Mouse (Mus musculus): ENCODE measurements around the gene Arid2.
"Not testable (repeated sequence)": the region's sequence is repeated elsewhere in the genome, so short reads cannot be mapped to it uniquely, and the experiment has no call there.

Gene Arid2

DNA sequence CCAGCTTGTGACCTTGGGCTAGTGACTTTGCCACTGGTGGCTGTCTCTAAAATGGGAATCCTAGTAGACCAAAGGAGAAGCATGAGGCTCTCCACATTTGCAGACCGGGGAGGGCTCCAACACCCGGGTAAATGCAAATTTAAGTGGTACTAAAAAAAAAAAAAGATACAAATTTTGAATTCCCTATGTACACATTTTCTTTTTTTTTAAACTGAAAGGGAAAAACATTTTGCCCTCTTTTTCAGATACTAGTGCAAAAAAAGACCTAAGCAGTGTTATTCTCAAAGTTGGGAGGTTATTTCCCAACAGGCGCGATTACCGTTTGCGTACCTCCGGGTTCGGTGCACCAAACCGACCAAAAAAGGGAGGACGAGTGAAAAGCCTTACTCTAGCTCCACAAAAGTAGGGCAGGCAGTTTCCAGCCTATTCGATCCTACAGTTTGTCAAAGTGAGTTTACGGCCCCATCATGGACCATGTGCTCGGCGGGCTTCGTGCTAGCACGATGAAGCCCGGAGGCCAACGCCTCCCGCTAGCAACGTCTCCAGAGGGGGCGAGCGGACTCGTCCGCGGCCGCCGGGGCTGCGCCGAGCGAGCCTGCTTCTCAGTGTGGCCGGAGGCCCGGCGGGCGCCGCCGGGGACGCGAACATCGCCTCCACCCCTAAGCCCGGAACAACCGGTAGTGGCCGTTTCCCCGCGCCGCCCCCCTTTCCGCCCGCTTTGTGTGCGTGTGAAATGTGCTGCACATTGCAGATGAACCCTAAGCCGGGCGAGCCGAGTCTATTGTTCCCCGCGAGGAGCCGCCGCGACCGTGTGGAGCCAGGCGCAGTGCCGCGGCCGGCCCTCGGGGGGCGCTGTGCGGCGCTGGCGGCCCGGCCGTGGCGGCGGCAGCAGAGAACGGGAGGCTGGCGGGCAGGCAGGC, 1.0 kb upstream of the Arid2 start:
- peak; percentile 93 for DNase-seq

DNA sequence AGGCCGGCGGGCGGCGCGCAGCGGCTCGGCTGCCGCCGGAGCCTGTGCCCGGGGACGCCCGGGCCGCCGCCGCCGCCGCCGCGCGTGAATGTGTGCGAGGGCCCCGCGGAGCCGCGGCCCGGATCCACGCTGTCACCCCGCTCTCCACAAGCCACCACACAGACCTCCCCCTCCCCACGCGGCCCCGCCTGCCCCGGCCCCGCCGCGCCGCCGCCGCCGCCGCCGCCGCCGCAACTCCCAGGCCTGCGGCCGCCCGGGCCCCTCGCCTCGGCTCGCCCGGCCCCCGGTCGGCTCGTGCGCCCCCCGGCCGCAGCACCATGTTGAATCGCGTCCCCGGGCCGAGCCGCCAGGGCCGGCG, 404 bp upstream of the Arid2 start:
- DNase-seq, result no peak

DNA sequence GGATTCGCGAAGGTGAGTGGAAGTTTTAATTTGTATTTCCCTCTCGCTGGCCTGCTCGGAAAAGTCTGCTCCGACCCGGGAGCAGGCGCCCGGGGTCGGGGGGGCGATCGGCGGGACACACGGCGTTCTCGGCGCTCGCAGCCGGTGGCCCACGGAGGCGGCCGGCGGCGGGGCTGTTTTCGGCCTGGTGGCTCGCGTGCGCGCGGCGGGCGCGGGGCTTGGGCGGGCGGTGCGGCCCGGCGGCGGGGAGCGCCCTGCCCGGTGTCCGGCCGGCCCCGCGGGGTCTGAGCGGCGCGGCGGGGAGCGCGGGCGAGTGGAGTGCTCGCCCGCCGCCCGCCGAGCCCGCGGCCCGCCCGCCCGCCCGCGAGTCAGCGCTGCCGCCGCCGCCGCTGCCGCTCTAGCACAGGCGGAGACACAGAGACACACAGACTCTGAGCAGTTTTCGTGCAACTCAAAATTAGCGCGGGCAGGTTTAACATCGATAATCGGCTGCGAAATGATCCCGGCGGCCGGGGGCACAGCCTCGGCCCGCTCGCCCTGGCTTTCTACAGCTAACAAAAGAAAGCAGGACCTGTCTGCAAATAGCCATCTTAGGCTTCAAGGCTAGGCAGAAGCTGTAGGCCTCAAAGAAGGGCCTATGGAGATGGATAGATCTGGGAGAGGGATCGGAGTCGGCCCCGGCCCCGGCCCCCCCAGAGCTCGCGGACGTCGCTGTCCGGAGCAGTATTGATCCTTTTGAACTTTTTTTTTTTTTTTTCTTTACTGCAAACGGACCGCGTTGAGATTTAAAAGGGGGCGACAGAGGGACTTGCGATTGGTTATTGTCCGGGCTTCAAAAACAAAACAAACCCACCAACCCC, 888 bp downstream of the Arid2 start:
- DNase-seq, result peak; percentile 37

DNA sequence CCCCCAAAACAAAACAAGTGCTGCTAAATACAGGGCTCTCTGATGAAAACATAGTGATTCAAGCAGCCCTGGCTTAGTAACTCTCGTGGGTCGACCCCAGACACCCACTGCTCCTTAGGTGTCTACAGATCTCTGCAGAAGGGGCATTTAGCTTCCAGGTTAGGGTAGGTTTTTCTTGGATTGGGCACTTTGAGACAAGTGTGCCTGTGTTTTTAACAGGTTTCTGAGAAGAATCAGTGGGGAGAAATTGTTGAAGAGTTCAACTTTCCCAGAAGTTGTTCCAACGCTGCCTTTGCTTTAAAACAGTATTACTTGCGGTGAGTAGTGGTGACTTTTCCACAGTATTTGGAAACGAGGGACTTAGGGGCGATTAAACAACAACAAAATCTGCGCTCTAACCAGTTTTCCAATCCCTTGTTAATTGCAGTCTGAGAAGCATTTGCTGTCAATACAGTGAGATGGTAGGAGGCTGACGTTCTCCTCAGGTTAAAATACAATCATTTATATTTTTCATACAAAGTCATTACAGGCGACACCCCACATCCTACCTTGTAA, 1.6 kb downstream of the Arid2 start:
- no peak for DNase-seq

DNA sequence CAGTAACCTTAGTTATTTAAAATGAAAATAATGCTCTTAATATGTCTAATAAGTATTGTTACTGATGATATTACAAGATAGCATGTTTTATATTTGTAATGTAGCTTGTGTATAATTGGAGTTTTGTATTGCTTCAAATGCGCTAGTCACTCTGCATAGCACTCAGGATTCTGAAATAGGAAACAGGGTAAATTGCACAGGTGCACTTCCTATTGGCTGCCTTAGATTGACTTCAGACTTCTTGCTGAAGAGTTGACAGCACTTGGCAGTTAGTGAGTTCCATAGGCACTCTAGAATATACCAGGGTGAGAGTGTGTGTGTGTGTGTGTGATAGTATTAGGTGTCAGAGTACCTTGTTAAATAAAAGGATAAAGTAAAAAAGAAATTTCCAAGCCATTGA, 2.7 kb downstream of the Arid2 start:
- no peak for DNase-seq

DNA sequence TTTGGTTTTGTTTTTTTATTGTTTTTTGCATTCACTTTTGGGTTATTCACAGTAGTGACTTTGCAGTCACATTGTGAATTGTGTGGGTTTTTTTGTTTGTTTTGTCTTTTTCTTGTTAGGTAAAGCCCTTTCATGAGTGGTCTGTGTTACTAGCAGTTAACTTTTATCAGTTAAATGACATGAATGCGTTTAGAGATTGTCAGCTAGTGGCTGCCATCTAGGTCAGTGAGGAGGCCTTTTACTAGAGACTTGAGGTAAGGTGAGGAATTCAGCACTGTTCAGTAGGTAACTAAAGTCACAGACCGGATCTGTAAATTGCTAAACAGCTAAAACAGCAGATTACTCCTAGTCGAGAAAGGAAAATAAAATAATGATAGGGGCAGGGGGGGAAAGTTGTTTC, 6.1 kb downstream of the Arid2 start:
- no peak for DNase-seq

DNA sequence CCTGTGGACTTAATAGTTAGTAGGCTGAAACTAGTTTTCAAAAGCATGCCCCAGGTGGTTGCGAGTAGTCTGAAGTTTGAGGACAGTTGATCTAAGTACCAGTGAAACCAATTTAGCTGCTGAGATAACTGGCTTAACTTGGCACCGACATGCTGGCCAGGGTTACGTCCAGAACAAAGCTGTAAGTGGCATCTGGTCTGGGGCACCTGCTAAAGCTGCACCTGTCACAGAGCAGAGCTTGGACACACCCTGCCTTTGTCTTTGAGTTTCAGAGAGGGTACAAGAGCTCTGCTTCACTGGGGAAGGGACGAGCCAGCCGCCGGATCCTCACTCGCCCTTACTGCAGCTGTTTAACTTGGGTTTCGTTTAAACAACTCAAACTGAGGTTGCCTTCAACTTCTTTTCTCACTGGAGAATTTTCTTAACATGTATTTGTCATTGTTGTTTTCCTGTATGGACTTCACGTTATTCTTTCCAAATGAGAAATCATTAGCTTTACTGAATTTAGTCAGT, 9.8 kb downstream of the Arid2 start:
- DNase-seq, result no peak

DNA sequence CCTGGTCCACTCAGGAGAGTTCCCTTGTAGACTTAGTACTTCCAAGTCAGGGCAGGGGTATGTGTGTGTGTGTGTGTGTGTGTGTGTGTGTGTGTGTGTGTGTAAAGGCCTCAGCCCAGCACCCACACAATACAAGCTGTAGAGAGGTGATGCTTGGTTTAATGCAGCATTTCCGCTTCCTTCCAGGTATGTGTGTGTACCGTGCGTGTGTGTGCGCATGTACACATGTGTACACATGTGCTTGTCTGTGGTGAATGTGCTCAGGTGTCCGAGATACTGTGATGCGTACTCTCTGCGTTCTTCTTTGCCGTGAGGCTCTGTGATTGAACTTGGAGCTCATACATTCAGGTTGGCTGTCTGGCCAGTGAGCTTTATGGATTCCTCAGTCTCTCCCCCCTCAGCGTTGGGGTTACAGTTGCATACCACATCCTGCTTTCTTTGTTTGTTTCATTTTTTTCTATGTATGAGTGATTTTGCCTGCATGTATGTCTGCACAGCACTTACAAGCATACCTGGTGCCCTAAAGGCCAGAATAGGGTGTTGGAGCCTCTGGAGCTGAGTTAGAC, 10.4 kb downstream of the Arid2 start:
- no peak for DNase-seq

DNA sequence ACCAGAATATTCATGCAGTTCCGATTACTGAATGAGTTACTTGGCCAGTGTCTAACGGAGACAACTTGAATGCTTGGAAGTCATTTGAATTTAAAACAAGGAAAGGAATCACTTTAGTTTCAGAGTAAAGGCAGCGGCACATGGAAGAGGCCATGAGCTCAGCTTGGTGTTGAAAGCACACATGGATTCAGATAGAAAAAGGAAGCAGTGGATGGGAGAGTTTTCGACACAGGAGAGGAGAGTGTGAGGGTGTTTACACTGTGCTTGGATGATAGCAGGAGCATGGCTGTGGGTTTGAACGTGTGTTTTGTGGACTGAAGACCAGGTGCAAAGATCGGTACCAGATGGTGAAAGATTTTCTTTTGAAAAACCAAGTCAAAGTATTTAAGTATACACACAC, 22.0 kb downstream of the Arid2 start:
- no peak for DNase-seq

DNA sequence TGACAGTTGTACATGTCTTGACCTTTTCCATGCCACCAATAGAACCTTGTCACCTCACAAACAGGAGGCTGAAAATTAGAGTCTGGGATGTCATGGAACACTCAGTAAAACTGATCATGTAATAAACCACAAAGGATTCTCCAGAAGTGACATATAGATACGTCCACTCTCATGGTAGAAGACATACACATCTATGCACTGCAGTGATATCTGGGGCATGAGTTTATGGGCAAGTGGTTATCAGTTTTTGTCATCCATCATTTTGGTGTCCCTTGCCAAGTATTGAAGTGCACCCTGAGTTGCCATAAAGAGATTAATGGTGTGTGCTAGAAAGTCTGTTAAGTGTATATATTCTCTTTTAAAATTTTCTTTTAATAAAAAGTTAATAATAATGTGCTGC, 25.6 kb downstream of the Arid2 start:
- DNase-seq, result no peak

DNA sequence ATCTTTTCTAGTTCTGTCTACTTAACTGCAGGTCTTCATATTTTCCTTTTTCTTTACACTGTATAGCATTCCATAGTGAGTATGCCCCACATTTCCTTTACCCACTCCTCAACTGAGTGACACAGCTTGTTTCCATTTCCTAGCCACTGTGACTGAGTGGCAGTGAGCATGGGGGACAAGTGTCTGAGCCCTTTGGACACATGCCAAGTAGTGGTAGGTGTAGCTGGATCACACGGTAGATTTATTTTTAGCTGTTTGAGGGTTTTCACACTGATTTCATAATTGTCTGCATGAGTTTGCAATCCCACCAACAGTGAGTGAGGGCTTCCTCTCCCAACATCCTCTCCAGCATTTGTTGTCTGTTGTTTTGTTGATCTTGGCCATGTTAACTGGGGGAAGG, 28.3 kb downstream of the Arid2 start:
- DNase-seq, result no peak

DNA sequence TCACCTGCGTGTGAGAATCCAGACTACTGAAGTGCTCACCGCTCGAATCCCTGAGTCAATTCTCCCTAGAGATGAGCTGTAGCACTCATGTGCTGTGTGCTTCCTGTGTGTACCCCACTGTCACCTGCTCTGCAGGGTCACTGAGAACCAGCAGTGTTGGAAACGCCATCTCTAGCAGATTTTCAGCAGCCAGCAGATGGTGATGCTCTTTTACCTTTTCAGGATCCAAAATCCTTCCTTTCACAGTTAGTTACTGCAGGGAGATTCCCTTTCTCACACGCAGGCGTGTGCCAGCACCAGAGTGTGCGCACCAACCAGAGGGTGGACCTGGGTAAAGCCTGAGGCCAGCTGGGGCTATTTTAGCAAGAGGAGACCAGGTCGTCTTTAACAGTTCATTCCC, 32.0 kb downstream of the Arid2 start:
- DNase-seq, result peak; percentile 24

DNA sequence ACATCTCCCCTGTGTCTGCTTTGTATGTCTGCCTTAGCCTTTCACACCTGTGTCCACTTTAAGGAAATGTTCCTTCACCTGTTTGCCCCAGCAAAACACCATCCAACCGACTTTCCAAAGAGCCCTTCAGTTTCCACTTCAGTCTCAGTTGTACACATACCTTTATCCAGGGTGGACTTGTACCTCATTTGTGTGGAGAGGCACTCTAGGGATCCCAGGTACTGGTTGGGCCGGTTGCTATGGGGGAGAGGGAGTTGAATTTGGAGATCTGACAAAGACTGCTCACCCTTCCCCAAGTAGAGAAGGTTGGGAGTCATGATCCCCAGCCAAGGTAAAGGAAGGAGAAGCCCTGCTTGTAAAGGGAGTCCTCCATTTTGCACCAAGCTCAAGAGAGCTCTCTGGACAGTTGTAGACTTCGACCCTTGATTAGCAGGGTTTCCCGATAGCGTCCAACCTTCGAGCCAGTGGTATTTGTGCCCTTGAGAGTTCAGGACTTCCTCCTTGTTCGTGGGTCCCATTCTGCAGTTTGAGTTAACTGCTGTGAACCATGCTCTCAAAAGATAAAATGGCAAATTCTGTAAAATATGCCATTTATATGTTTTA, 38.5 kb downstream of the Arid2 start:
- DNase-seq, result no peak

DNA sequence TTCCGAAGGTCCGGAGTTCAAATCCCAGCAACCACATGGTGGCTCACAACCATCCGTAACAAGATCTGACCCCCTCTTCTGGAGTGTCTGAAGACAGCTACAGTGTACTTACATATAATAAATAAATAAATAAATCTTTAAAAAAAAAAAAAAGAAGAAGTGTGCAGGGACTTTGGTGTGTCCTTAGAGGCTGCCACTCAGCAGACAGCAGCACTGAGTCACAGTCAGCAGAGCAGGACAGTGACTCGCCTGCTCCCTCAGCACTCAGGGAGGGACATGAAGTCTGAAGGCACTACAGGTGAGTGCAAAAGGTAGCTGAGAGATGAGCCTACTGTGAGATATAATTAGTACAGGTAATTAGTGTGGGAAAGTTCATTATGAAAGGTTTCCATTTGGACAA, 41.4 kb downstream of the Arid2 start:
- DNase-seq, result not testable (repeated sequence)

DNA sequence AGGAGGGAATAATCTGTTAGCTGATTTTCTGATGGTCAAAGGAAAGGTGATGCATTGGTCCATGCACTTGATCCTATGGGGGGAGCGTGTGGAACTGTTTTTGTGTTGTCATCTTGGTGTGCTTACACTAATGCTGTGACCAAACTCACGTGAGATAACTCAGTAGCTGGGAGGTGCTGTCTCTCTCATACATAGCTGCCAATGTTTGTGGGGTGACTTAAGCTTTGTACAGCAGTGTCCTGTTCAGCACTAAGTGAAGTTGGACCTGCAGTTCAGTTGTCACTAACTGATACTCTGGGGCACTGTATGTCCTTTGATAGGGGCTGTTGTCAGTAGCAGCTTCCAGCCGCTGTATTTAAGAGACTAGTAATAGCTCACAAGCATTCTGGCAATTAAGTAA, 43.2 kb downstream of the Arid2 start:
- DNase-seq, result no peak

DNA sequence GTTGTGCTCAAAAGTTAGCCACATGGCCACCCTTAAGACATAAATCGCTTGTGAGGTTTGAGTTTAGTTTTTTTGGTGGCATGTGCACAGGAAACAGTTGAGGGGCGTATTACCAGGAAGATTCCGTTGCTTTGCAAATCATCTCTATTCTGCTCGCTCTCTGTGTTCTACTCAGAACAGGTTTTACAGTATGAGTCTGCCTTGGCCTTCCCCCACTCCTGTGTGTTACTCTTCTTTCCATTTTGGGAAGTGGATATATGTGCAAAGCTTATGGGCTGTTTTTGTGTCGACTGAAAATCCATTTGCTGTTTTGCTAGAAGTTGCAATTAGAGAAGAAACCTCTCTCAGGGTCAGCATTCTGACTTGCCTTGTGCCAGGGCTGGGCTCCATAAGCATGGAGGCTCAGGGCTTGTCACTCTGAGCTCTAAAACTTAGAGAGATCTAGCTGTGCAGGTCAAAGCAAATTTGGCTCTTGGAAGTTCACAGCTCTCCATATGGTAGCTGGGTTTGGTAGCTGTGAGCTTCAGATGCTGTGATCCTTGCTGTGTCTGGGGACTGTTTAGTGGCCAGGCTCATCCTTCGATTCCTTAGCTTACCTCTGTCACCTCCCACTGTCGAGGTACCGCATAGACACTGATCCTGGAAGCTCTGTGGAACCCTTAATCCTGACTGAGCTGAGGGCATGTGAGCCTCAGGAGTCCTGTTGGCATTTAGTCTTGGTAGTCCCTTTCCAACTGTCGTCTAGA, 45.3 kb downstream of the Arid2 start:
- DNase-seq, result no peak

DNA sequence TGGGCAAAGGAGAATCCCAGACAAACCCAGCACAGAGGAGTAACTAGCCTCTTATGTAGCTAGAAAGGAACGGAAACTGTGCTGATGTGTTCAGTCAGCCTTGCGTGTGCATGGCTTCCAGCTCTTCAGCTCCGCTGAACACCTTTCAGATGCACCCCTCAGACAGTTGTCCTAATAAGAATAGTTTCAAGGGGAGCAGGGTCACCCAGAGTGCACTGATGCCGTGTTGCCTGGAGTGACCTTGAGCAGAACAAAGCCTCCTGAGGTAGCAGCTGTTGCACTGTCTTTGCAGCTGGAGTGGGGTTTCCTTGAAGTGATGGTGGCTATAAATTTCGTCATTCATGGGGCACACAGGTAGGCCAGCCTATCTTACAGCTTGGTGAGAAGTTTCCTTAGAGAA, 46.0 kb downstream of the Arid2 start:
- DNase-seq, result no peak

DNA sequence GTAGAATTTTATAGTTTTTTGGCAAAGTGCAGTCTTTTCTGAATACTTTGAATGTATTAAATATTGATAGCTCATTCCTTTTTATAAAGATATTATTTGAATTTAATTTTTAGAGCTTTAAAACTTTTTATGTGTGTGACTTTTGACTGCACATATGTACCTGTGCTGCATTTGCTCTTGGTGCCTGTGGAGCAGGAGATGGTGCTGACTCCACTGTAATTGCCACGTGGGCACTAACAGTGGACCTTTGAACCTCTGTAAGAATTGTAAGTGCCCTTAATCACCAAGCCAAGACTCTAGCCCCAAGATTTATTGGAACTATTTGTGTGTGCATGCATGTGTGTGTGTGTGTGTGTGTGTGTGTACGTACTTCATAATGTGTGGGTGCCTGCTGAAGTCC, 53.6 kb downstream of the Arid2 start:
- no peak for DNase-seq

DNA sequence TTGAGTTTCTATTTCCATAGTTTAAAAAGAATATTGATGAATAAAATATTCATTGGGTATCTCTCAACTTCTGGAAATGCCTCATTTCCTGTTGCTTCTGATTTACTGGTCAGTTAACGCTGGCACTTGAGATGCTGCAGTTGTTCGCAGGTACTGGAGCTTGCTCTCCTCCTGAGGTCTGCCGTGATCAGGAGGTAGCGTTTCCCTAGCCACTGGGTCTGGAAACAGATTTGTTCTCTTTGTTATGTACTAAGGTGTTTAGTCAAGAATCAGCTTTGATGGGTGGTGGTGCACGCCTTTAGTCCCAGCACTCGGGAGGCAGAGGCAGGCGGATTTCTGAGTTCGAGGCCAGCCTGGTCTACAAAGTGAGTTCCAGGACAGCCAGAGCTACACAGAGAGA, 54.8 kb downstream of the Arid2 start:
- no peak for DNase-seq

DNA sequence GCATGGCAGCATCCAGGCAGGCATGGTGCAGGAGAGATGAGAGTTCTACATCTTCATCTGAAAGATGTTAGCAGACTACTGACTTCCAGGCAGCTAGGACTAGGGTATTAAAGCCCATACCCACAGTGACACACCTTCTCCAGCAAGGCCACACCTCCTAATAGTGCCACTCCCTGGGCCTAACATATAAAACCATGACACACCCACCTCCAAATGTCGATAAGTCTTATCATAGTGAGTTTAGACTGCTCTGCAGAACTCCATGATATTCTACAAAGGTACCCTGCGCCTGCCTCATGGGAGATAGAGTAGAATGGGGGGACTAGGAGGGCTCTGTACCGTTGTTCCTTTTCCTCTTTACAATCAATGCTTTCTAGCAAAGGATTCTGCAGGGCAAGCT, 55.6 kb downstream of the Arid2 start:
- DNase-seq, result no peak

DNA sequence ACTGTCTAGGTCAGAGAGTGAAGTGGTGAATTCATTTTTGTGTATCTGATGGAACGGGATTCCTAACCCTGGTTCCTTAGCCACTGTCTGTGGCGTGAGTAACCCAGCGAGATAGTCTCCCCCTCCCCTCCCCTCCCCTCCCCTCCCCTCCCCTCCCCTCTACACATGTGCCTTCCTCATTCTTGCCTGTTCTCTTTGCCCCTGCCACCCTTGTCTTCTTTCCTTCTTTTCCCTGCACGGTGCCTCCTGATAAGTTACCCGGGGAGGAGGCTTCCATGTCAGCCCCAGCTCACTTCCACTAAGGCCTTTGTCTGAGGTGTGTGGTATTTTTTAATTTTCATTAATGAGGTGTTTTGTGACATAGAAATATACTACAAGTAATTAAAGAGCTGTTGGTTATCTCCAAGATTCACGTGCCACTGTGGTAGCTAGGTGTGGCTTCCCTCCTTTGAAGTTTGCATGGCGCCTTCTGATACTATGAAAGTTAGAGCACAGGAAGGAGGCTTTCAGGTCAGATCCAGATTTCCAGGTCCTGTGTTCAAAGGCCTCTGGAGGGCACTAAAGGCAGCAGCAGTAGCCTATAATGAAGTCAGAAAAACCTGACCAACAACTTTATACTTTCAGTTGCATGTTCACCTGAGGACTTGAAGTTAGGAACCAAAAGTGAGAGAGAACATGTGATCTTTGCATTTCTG, 57.4 kb downstream of the Arid2 start:
- no peak for DNase-seq

All from cerebellum, adult 11 months (tissue).